Mouse (Mus musculus) embryo, embryonic 10 days (tissue): ENCODE measurements around the gene Ifi47.
"Not testable (repeated sequence)": the region's sequence is repeated elsewhere in the genome, so short reads cannot be mapped to it uniquely, and the experiment has no call there.

Experiments used
- DNase-seq: peaks from one replicate; pipeline ENCODE4 v3.0.0-alpha.2; 2015; ENCODE audit warnings: low spot score

Gene Ifi47

GRCm38 (mm10) chr11:49076001-49076757 lies at the start of gene Ifi47:
Gene Ifi47, plus strand, starts transcription at chr11:49076587.
- not testable (repeated sequence) for DNase-seq

- DNase-seq: not testable (repeated sequence)
Measured at GRCm38 (mm10) chr11:49050064-49050463, 26.3 kb upstream of the Ifi47 start.

DNA sequence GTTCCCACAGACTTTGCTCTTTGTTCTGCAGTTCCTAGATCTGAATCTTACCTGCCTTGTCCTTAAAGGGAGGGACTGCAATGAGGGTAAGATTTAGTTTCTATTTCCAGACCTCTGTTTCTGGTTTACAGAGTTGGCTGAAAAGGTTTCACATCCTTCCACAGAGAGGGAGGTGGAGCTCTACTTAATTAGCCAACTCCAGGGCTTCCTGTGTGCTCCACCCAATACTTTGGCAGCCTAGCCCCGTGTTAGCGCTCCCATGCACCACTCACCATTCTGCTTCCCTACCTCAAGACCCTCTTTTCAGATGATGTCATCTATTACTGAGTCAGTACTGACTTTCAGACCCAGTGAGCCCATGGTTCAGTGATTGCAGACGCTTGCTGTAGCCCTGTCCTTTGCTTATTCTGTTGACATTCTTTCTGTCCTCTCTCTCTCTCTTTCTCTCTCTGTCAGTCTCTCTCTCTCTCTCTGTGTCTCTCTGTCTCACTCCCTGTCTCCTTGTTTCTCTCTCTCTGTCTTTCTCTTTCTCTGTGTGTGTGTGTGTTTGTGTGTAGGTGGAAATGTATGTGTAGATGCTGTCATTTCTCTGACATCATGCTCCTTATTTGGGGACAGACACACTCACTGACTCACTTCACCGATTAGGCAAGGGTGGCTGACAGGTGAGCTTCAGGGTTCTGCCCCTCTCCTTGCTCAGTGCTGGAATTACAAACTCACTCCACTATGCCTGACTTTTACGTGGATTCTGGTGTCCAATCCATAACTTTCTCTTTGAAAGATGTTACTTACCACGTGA lies 25.1 kb upstream of the Ifi47 start, which contains the start of gene 9930111J21Rik2:
9930111J21Rik2 (minus strand) TSS at position 150 of the 799 bp plus-strand sequence.
- not testable (repeated sequence) for DNase-seq

- not testable (repeated sequence) for DNase-seq
Measured at GRCm38 (mm10) chr11:49051894-49052293, 24.5 kb upstream of the Ifi47 start.

GRCm38 (mm10) chr11:49060061-49060460 lies 16.3 kb upstream of the Ifi47 start:
- DNase-seq: not testable (repeated sequence)

DNA sequence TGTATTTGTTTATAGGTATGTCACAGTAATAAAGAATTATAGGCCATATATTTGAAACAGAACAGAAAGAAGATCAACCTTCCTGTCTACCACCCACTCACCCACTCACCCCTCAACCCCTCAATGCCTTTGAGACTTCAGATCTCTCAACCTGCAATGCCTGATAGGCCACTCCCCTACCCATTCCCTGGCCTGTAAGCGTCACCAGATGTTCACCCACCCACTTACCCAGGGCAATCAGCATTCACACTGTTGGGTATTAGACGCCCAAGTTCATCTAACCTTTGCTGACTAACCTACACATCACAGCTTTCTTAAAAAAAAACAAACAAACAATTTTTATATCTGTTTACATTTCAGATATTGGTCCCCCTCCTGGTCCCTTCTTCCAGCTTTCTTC lies 14.5 kb upstream of the Ifi47 start:
- DNase-seq: not testable (repeated sequence)

GRCm38 (mm10) chr11:49063713-49064469 lies 12.5 kb upstream of the Ifi47 start, which contains the start of gene Tgtp2:
Gene Tgtp2, minus strand, starts transcription at chr11:49064206.
- not testable (repeated sequence) for DNase-seq

GRCm38 (mm10) chr11:49068358-49068757 lies 8.0 kb upstream of the Ifi47 start:
- no peak for DNase-seq

DNA sequence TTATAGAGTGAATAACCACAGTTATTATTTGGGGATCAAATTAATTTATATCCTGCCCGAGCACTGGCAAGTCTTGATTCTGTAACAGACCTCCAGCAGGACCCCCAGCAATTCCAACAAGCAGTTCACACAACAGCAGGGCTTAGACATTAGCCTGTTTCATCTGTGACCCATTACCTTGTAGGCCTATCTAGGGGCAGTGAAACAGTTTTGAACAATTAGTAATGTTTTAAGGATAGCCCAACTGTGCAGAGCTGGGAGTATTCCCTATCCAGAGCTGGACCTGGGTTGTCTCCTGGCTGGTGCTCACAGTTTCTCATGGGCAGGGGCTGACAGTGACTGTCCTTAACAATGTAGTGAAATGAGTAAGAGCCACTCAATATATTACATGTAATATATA lies 625 bp downstream of the Ifi47 start:
- DNase-seq: no peak

- DNase-seq: no peak
Measured at GRCm38 (mm10) chr11:49078719-49079118, 2.3 kb downstream of the Ifi47 start.

DNA sequence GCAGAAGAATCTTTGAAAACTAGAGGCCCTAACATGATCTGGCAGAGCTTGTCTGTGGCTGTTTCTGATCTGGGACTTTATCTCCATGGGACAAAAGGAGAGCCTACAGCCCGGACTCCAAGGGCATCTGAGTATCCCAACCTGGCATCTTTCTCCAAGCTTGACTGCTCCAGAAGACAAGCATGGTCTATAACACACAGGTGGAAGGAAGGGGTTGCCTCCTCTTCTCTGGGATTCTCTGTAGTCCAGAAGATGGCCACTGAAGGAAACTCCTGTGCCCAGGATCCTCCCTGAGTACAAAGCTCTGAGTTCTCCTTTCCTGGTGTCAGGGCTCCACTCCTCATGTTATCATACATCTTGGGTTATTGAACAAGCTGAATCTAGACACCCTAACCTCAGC lies 4.2 kb downstream of the Ifi47 start:
- no peak for DNase-seq

GRCm38 (mm10) chr11:49081356-49081755 lies 5.0 kb downstream of the Ifi47 start:
- DNase-seq: no peak

DNA sequence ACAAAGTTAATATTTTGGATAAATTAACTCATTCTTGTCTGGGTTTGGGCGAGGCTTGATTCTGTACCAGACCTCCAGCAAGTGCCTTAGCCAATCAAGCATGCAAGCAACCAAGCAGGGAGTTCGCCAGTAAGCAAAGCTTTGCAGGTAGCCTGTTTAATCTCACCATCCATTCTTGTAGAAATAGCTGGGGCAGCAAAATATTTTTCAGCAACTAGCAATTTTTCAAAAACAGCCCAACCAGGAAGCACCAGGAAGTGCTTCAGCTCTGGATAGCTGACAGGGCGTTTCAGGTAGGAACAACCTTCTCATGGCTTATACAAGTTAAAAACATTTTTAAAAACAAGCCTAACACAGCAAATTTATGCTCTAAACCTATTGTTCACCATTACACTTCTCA lies 5.5 kb downstream of the Ifi47 start:
- DNase-seq: no peak

- DNase-seq: no peak
Measured at GRCm38 (mm10) chr11:49083146-49083545, 6.8 kb downstream of the Ifi47 start.

DNA sequence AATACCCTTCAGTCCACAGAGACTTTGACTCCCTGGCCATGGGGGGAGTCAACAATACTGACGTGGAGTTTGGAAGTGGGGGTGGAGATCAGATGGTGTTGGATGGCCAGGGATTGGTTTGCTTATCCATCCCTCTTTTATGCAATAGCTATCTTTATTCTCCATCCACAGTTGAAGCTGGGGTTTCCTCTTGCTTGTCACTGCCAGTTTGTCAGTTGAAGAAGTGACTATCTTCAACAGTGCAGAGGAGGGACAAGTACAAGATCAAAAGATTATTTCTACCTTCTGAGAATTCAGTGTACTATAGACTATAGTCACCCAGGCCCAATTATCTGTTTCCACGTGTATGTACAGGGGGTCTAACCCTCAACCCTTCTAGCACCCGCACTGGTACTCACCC lies 7.4 kb downstream of the Ifi47 start:
- DNase-seq: no peak

DNA sequence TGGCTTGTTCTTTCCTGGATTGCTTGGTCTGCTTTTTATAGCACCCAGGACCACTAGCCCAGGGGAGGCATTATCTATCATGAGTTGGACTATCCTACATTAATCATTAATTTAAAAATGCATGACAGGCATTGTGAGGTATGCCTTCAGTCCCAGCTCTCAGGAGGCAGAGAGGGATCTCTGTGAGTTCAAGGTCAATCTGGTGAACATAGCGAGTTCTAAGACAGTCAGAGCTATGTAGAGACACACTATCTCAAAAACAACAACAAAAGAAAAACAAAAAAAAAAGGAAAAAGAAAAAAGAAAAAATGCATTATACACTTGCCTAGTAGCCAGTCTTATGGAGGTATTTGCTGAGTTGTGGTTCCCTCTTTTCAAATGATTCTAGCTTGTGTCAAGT lies 8.0 kb downstream of the Ifi47 start:
- no peak for DNase-seq

DNA sequence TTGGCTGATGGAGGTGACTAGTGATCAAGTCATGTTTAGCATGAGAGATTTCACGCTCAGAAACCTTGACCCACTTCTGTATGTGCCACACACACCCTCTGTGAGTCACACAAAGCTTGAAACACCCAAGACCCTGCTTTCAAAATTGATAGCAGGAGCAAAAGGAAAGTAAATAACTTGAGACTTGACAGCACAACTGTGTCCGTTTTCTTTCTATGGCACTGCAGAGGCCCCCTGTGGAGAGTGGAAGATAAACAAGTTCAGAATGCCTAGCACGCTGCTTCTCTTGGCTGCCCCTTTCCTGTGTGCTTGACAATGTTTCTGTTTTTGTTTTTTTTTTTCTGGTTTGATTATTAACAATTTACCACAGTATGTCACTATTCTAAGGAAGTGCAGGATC lies 8.5 kb downstream of the Ifi47 start:
- DNase-seq: no peak

- no peak for DNase-seq
Measured at GRCm38 (mm10) chr11:49086858-49087361, 10.5 kb downstream of the Ifi47 start.

GRCm38 (mm10) chr11:49087830-49088616 lies 11.6 kb downstream of the Ifi47 start:
- peak; percentile 48 for DNase-seq

- no peak for DNase-seq
Measured at GRCm38 (mm10) chr11:49088990-49089652, 12.7 kb downstream of the Ifi47 start.
